Mouse (Mus musculus) CD4-positive naive resting alpha-beta T cell, adult 57 days (primary cell): ENCODE measurements around the gene Ttll6. TPM values are rescaled to one million over a fixed set of nuclear protein-coding genes. Genes with fewer than 3 reads are reported as not detected.

Experiments used
- total RNA-seq: library from RNA; stranded (reverse); gene quantifications from one replicate; pipeline ENCODE4 v1.2.4, GENCODE M21; 2023

Gene Ttll6
- total RNA-seq = not detected

GRCm38 (mm10) chr11:96133239-96133865 is at the start of gene Ttll6:
Gene Ttll6, plus strand, starts transcription at chr11:96133786.

GRCm38 (mm10) chr11:96111751-96112150 is 21.8 kb upstream of the Ttll6 start, which contains the start of gene Calcoco2:
Gene Calcoco2, minus strand, starts transcription at chr11:96111964.

GRCm38 (mm10) chr11:96193521-96194400 is 60.2 kb downstream of the Ttll6 start, which contains the start of gene Hoxb13:
Gene Hoxb13, plus strand, starts transcription at chr11:96194316.

Other genes starting within 250 kb of the Ttll6 start
- not detected for gene B4galnt2, start 218.9 kb upstream of the Ttll6 start, total RNA-seq
- gene Igf2bp1, start 127.8 kb upstream of the Ttll6 start, total RNA-seq = not detected
- not detected for gene Gip, start 109.2 kb upstream of the Ttll6 start, total RNA-seq
- gene Snf8, start 98.9 kb upstream of the Ttll6 start, total RNA-seq = 46.4 TPM
- gene Ube2z, start 68.4 kb upstream of the Ttll6 start, total RNA-seq = 43.2 TPM
- gene Atp5g1, start 58.1 kb upstream of the Ttll6 start, total RNA-seq = 110 TPM
- not detected for gene Calcoco2, start 21.8 kb upstream of the Ttll6 start, total RNA-seq
- gene Hoxb13, start 60.5 kb downstream of the Ttll6 start, total RNA-seq = not detected
- not detected for gene Hoxb9, start 137.7 kb downstream of the Ttll6 start, total RNA-seq
- not detected for gene Hoxb8, start 148.1 kb downstream of the Ttll6 start, total RNA-seq
- gene Hoxb7, start 152.8 kb downstream of the Ttll6 start, total RNA-seq = not detected
- not detected for gene Hoxb6, start 158.7 kb downstream of the Ttll6 start, total RNA-seq
- gene Hoxb5, start 169.6 kb downstream of the Ttll6 start, total RNA-seq = not detected
- 0.59 TPM for gene Hoxb4, start 184.5 kb downstream of the Ttll6 start, total RNA-seq
- gene Hoxb3, start 189.5 kb downstream of the Ttll6 start, total RNA-seq = not detected
- not detected for gene Hoxb2, start 216.7 kb downstream of the Ttll6 start, total RNA-seq
- not detected for gene Hoxb1, start 232.0 kb downstream of the Ttll6 start, total RNA-seq